Mouse (Mus musculus) monocyte, adult 5-6 weeks (primary cell): Measurements from ENCODE around the gene Emc8. TPM values are rescaled to one million over a fixed set of nuclear protein-coding genes. Genes with fewer than 3 reads are reported as not detected.

Experiments
- ATAC-seq: fragments of 153-309, 156-312 bp; replicated peaks from 2 replicates; pipeline ENCODE4 v1.8.0; 2017; ENCODE audit warnings: mild to moderate bottlenecking; ENCODE audit not compliant: low TSS enrichment, insufficient number of reproducible peaks, severe bottlenecking, poor library complexity, low FRiP score
- total RNA-seq: library from RNA; stranded (forward); fragments of 200-1000, 200-491, 200-594 nt; gene quantifications from 3 replicates; pipeline ENCODE4 v1.2.3, GENCODE M21; 2017

Emc8 gene
- total RNA-seq, 1 experiment from 2014 or later, result 40.3 TPM

- no peak for ATAC-seq
Observed at GRCm38 (mm10) chr8:120664566-120664965, 3.8 kb downstream of the Emc8 start.

- no peak for ATAC-seq
Observed at GRCm38 (mm10) chr8:120657415-120657814, 11.0 kb downstream of the Emc8 start.

- ATAC-seq, result no peak
Observed at GRCm38 (mm10) chr8:120656322-120657052, 11.9 kb downstream of the Emc8 start.

- ATAC-seq, result no peak
Observed at GRCm38 (mm10) chr8:120647532-120647931, 20.8 kb downstream of the Emc8 start, which contains the start of gene 1190005I06Rik. TSS of gene 1190005I06Rik (minus strand) at chr8:120647632.

- ATAC-seq, result no peak
Observed at GRCm38 (mm10) chr8:120644663-120645062, 23.7 kb downstream of the Emc8 start.

- ATAC-seq, result no peak
Observed at GRCm38 (mm10) chr8:120642031-120642662, 26.2 kb downstream of the Emc8 start.

- no peak for ATAC-seq
Observed at GRCm38 (mm10) chr8:120641245-120641644, 27.1 kb downstream of the Emc8 start.

- no peak for ATAC-seq
Observed at GRCm38 (mm10) chr8:120634329-120634839, 34.0 kb downstream of the Emc8 start.

GRCm38 (mm10) chr8:120633665-120634271 lies 34.6 kb downstream of the Emc8 start:
- no peak for ATAC-seq

- no peak for ATAC-seq
Observed at GRCm38 (mm10) chr8:120632969-120633664, 35.3 kb downstream of the Emc8 start.

- ATAC-seq, result no peak
Observed at GRCm38 (mm10) chr8:120631441-120632375, 36.7 kb downstream of the Emc8 start.

GRCm38 (mm10) chr8:120630848-120631247 lies 37.5 kb downstream of the Emc8 start:
- no peak for ATAC-seq

- no peak for ATAC-seq
Observed at GRCm38 (mm10) chr8:120630031-120630430, 38.3 kb downstream of the Emc8 start.

GRCm38 (mm10) chr8:120627298-120627697 lies 41.1 kb downstream of the Emc8 start:
- no peak for ATAC-seq

GRCm38 (mm10) chr8:120626461-120626860 lies 41.9 kb downstream of the Emc8 start:
- no peak for ATAC-seq

GRCm38 (mm10) chr8:120623608-120624007 lies 44.8 kb downstream of the Emc8 start:
- no peak for ATAC-seq

GRCm38 (mm10) chr8:120622161-120622560 lies 46.2 kb downstream of the Emc8 start:
- ATAC-seq, result no peak

- ATAC-seq, result no peak
Observed at GRCm38 (mm10) chr8:120620441-120620840, 47.9 kb downstream of the Emc8 start.
